Mouse (Mus musculus) forebrain, embryonic 14.5 days (tissue): ENCODE data around the gene Elmod2. TPM values are rescaled to one million over a fixed set of nuclear protein-coding genes. Genes with fewer than 3 reads are reported as not detected.

Experiments
- polyA plus RNA-seq: library from polyadenylated mRNA; unstranded; fragments of >200 nt; fragmentation: Nextera tagmentation; extraction: Ambion mirVana; gene quantifications from 2 replicates; pipeline ENCODE4 v1.2.1, GENCODE M21; 2014

Gene Elmod2
- polyA plus RNA-seq, 1 experiment from 2014 or later, result 24.9 TPM

Other genes with a start within 250 kb of the Elmod2 start
- gene Tbc1d9, start 167.1 kb downstream of the Elmod2 start, polyA plus RNA-seq, result 16.6 and 18.8 TPM in 2 replicates
- 7.9 and 8.2 TPM in 2 replicates for gene Gm10645, start 166.3 kb downstream of the Elmod2 start, polyA plus RNA-seq
- gene Ucp1, start 42.1 kb downstream of the Elmod2 start, polyA plus RNA-seq, result 0.14 and 0.30 TPM in 2 replicates
- not detected in 2 replicates for gene Mgat4d, start 16.0 kb upstream of the Elmod2 start, polyA plus RNA-seq
- gene Clgn, start 57.4 kb upstream of the Elmod2 start, polyA plus RNA-seq, result 5.0 and 5.1 TPM in 2 replicates
- 232 and 263 TPM in 2 replicates for gene Scoc, start 125.9 kb upstream of the Elmod2 start, polyA plus RNA-seq
- gene Olfr370, start 203.3 kb upstream of the Elmod2 start, polyA plus RNA-seq, result not detected in 2 replicates
- gene Ndufb7, start 234.2 kb upstream of the Elmod2 start, polyA plus RNA-seq, result 370 and 449 TPM in 2 replicates